Mouse (Mus musculus) lung, adult 2 months (tissue): ENCODE results near the gene Phkg2.

Experiments
- CTCF ChIP-seq: fragments of 200-500 bp; IDR thresholded peaks from 2 replicates; pipeline ENCODE4 v1.5.1; 2011; ENCODE audit warnings: mild to moderate bottlenecking, low read length, control low read depth; ENCODE audit not compliant: insufficient read depth
- POLR2A ChIP-seq: fragments of 200-500 bp; IDR thresholded peaks from 2 replicates; pipeline ENCODE4 v1.6.1; 2011; ENCODE audit warnings: low read depth, mild to moderate bottlenecking, control low read depth, low read length, borderline replicate concordance; ENCODE audit errors: extremely low read depth

GRCm38 (mm10) chr7:127573503-127574008 lies 416 bp downstream of the Phkg2 start:
- no peak for TF ChIP-seq CTCF
- TF ChIP-seq POLR2A = no peak
